Mouse (Mus musculus) embryonic fibroblast, embryonic 13.5 days (primary cell): Measurements from ENCODE around the gene Nrp2.

Experiments
- CTCF ChIP-seq: IDR thresholded peaks from 2 replicates; pipeline ENCODE4 v1.5.1; 2011; ENCODE audit warnings: mild to moderate bottlenecking, control low read depth, low read length, moderate library complexity, borderline replicate concordance; ENCODE audit not compliant: insufficient read depth
- POLR2A ChIP-seq: IDR thresholded peaks from 2 replicates; pipeline ENCODE4 v1.6.1; 2011; ENCODE audit warnings: low read depth, mild to moderate bottlenecking, control low read depth, low read length, moderate library complexity

- no peak for TF ChIP-seq CTCF
- no peak for TF ChIP-seq POLR2A
These were observed 48.2 kb downstream of the Nrp2 start for GRCm38 (mm10) chr1:62751011-62752006.
